Mouse (Mus musculus) frontal cortex, postnatal 10 days (tissue): Measurements from ENCODE around the gene Nipsnap3b.
A peak's percentile ranks its signal among the peaks of the same experiment; 100 is the strongest.

Experiments
- DNase-seq, 2 experiments: peaks; one replicate each; pipeline ENCODE4 v3.0.0; 2022; ENCODE audit warnings: low spot score in 2 of 2, mixed read lengths in 1 of 2

The Nipsnap3b gene

DNA sequence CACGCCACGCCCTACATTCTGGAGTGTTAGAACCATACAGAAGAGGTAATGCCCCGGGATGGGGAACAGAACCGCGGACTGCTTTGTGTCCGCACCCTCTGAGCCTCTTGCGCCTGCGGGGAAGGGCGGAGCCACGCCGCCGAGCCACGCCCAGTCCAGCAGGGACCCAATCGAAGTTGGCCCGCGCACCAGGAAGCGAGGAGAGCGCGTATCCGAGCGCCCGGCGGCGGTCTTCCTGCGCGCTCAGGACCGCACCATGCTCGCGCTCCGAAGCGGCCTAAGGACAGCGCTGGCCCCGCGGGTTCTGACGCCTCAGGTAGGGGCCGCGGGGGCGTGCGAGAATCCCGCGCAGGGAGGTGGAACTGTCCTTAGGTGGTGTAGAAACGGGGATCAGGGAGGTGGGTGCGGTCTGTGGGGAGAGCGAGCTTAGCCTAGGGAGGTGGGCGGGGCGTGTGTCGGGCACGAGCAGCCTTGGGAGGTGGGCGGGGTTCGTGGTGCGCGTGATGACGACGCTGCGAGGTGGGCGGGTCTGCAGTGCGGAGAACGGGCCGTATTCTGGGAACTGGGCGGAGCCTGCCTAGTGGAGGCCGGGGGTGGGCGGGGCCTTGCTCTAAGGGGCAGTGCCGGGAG, at the start of gene Nipsnap3b:
Gene Nipsnap3b, plus strand, starts transcription at position 149 of the 630 bp plus-strand sequence.
- DNase-seq, result peak; percentile 94 to 96

DNA sequence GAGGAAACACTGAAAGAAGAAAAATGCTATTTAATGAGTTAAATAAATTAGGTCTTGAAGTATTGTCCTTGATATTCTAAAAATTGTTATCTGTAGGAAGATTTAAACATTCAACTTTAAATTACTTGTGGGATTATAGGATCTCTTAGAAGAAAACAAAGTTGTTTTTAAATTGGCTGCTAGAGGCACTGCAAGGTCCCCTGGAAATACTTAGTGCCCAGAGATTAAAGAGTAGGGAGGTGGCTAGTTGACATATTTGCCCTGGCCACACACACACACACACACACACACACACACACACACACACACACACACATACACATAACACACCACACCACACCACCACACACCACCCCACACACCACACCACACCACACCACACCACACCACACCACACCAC, 47.4 kb upstream of the Nipsnap3b start, which contains the start of gene Olfr270:
Gene Olfr270, plus strand, starts transcription at position 301 of the 400 bp plus-strand sequence.
- no peak for DNase-seq

DNA sequence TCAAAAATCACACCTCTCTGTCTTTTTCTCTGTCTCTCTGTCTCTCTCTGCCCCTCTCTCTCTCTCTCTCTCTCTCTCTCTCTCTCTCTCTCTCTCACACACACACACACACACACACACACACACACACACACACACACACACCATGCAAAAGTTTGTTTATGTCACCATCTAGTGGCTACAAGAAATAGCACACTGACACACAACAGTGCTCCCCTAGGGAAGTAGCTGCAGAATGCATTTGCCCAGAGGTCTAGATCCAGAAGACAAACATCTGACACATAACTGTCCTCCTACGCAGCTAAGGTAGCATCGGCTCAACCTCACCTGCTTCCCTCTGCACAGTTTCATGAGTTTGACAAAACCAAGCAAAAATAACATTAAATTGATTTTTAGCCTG, 26.5 kb upstream of the Nipsnap3b start:
- DNase-seq, result peak in 1 of 2 experiments; percentile 14

DNA sequence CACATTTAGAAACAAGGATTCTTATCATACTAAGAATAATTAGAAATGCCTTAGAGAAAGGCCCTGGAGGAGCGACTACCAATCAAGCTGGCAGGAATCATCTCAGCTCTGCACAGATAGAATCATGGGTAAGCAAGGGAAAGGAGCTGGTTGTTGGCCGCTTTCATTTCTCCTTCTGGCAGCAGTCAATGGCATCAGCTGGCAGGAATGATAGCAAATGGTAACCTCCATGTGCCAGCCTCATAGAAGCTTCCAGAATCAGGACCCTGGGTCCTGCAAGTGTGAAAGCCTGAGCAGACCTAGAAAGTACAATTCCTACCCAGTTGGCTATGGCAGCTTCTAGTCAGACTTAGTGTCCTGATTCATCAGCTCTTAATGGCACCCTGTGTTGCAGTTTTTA, 25.4 kb upstream of the Nipsnap3b start:
- DNase-seq, result no peak

- no peak for DNase-seq
Measured at GRCm38 (mm10) chr4:52989248-52989647, 22.4 kb upstream of the Nipsnap3b start, which contains the start of gene Nipsnap3a. Nipsnap3a (plus strand) TSS chr4:52989272.

DNA sequence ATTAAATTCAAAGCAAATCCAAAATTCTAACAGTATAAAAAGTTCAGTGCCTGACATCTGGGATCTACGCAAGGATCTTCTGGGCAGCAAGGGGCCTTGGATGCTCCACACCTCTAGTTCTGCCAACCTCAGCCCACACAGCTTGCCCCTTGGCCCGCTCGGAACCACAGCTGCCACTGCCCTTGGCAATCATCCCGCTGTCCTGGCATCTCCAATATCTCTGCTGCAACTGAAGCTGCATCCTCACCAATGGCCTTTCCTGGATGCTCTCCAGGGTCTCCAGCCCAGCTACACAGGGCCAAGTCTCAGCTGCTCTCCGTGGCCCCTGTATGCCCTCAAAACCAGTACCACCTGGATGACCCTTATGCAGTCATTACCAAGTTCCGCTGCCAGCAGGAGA, 12.2 kb upstream of the Nipsnap3b start:
- no peak for DNase-seq

DNA sequence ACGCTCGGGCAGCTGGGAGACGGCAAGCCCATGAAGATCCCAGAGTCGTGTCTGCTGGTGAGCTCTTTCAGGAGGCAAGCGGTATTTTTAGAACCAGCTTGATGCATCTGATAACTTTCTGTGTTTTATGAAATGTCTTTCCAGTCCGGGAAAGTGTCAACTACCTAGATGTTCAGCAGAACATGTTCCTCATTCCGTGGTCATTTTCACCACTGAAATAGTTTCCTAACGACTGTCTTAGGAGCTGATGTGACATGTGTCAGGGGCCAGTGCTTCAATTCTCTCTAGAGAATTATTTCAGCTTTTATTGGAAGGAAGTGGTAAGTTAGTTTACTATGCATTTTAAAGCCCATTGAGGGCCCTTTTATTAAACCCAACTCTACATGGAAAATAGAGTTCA, 11.5 kb upstream of the Nipsnap3b start:
- DNase-seq, result no peak

DNA sequence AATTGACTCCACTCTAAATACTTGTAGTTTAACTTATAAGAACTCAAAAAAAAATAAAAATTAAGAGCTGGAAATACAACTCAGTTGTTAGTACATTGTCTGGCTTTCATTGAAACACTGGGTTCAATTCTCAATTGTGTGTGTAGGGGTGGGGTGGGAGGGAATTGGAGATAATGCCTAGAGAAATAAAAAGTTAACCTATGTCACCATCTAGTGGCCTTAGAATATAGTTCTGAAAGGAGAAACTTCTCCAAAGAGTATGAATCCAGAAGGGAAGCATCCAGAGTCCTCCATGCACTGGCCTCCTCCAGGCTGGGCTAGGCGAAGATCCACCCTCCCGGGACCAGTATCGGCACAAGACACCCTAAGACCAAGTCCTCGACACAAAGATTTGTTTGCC, 2.5 kb upstream of the Nipsnap3b start:
- DNase-seq, result no peak

- no peak for DNase-seq
Measured at GRCm38 (mm10) chr4:53009871-53010270, 1.8 kb upstream of the Nipsnap3b start.

- DNase-seq, result no peak
Measured at GRCm38 (mm10) chr4:53014421-53014820, 2.7 kb downstream of the Nipsnap3b start.

DNA sequence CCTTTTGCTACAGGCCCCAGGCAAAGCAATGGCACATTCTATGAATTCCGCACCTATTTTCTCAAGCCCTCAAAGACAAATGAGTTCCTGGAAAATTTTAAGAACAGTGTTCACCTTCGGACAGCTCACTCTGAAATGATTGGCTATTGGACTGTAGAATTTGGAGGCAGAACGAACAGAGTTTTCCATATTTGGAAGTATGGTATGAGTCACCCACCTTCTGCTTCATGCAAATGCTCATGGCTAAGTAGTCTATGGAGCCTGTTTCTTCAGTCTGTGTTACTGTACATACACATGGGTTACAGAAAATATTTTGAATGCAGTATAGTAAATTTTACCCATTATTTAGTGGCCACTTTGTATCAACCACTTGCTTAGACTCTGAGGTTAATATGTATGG, 3.3 kb downstream of the Nipsnap3b start:
- DNase-seq, result no peak

DNA sequence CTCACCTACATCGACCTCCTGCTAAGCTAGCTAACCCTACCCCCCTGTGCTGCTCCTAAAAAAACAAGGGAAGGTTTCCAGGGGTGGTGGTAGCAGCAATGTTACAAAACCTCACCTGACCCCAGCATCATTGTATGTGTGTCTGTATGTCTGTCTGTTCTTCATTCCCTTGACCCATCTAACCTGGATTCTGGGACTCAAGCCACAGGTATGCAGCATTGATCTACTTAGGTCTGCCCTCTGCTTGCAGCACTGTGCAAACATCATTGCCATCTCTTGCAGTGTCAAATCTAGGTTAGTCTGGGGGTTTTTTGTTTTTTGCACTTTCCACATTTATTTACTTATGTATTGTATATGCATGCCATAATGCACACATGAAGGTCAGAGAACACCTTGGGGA, 6.7 kb downstream of the Nipsnap3b start:
- no peak for DNase-seq

DNA sequence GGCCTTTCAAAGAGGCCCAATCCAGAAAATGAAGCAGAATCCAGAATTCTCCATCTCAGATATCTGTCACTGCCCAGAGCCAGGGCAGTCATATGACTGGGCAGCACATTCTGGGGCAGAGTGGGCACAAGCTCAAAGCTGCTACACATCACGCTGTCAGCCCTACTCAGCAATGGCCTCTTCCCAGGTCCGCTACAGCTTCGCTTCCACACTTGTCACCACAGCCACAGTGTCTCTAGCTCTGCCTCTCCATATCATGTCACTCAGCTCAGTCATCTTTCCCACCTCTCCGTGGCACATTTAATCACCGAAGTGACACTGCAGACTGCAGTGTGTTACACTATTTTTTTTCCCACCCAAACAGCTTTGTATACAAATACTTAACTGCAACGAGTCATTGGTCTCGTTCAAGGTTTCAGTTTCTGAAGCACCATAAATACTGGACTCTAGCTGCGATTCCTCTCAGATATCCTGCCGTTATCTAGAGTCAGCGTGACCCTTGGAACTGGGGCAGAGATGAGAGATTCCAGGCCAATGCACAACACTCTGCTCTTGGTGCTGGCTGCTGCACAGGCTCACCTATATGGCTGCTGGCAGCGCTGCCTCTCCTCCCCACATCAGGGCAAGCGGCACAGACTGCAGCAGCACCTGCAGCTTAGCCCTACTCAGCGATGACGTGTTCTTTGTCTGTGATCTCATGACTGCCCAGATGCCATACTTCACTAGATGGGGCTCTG, 11.7 kb downstream of the Nipsnap3b start:
- no peak for DNase-seq

DNA sequence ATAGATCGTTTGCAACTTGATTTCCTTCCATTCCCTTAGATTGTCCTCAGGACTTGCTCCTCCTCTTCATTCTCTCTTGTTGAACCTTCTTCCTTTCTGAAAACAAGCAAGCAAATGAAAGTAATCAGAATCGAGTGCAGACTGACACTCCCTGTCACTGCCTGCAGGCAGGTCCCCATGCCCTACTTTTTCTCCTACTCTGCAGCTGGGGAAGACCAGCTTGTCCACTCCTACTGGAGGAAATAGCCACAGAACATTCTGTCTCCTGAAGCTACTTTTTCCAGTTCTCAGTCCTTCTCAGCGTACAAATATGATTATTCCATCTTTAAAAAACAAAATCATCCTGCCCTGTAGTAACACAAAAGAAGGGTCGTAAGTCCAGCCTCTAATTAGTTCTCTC, 12.7 kb downstream of the Nipsnap3b start:
- DNase-seq, result no peak

DNA sequence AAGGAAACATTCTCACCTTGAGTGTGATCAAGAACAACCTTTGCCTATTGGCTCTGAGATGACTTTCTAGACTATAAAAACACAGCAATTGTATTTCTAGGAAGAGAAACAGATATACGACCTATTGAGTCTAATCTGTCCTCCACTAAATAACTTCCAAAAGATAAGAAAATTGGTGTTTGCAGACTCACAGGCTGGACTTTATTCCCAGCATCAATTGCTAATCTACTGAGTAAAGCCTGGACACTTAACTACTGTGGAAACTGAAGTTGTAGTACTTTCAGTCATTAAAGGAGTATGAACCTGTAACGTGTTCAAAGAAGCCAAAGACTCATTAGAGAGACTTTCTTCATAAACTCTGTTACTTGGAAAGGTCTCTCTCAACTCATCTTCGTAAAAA, 16.1 kb downstream of the Nipsnap3b start:
- DNase-seq, result no peak

DNA sequence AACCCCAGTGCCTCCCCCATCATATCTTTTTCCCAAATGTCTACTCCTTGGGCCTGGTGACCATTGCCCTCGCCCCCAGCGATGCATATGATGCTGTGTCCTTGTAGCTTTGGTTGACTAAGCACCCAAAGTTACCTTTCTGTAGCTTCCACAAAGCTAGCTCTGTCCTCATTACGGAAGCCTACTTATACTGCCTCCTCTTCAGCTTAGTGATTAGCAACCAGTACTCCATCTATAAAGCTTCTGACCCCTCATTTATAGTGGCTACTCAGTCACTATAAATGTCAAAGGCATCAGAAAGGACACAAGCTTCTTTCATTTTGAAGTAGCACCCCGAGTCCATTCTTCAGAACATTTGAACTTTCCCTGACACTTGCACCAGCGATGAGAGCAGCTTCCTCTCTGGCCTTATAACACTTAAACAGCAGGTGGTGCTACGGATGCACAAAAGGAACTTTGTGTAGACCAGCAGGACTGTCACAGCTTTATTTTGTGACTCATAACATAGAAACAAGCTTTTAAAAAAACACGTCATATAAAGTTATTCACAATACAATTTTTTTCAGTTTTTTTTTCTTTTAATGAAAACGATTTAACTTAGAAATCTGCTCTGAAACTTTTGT, 18.8 kb downstream of the Nipsnap3b start:
- DNase-seq, result no peak

DNA sequence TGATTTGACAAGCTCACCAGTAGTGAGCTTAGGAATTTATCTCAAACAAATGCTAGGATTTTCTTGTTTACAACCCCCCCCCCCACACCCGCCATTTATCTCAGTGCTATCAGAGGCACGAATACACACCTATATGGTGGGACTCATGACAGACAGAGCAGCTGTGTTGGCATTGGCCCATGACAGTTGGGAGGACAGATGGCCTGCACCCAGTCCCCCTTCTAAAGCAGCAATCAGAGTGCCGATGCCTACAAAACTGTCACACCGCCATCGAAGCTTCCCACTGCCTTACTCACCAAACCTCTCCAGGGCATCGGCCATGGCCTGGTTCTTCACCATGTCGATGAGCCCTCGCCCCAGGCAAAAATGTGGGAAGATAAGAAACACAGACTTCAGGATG, 32.1 kb downstream of the Nipsnap3b start:
- no peak for DNase-seq

DNA sequence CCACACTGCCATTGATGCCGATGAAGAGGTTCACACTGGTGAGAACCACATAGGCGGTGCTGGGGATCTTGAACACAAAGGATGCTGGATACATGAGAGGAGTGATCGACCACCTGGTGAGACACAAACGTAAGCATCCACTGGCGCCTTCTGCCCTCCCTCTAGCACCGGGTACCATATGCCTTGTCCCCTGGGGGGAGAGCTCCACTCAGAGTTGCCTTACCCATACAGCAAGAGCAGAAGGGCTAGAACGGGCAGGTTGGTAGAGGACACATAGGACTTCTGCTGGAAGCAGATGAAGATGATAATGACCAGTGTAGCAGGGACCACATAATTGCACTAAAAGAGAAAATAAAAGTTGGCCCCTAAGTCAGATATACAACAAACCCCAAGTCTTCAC, 34.1 kb downstream of the Nipsnap3b start:
- DNase-seq, result no peak

DNA sequence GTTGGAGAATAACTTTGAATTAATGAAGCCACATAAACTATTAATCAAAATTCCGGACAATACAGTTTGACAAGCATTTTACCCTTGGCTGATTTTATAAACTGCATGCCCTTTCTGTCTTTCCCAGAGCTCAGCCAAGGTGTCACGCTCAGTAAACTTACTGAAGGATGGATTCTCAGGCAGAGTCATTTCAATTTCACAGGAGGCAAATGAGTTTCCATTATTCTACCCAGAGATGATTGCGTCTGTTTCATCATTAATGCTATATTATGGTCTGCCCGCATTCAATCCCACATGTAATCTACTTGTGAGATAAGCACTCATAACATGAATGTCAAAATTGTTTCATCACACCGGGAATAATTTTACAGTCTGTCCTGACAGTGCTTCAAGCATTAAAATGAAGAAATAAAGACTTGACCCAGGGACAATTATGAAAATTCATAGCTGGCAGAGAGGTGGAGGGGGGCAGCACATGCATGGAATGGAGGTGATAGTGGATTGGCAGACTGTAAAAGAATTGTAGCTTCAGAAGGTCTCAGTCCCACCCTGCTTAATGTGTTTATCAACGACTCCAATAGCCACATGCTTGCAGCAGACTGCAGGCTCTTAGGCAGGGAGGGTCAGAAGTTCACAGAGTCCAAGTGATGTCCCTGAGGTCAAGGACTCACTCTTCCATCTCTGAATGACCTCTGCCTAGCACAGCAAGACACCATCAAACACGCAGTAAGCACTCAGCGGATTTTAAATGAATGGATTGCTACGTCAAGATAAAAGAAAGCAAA, 34.8 kb downstream of the Nipsnap3b start:
- DNase-seq, result no peak

DNA sequence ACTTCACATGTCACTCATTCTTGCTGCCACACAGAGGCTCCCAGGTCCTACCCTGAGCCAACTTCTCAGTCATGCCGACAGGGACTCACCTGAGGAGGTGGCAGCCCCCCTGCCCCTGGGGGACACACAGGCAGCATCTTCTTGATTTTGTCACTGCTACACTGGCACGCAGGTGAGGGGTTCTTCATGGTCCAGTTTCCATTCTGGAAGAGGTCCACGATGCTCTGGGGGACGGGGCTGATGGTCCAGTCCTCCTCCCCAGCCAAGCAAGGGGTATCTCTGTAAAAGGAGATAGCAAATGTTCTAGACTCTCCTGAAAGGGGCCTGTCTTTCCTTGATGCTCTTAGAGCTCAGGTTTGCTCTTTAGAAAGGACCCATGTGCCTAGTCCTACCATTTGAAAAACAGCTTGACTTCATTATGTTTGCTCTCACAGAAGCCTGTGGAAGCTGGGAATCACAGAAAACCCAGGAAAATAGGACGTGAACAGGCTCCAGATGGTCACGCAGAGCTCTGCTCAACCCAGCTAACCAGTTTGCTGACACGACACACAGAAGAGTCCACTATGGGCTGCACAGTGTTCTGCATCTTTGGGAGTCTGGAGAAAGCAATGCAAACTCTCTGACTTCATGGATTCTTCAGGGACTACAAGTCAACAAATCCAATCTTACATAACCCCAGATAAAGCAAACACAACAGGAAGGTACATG, 50.8 kb downstream of the Nipsnap3b start:
- no peak for DNase-seq
